Mouse (Mus musculus) thymus, adult 2 months (tissue): ENCODE measurements around the gene Cdh23.

Experiments
- CTCF ChIP-seq: fragments of 200-500 bp; IDR thresholded peaks from 2 replicates; pipeline ENCODE4 v1.5.1; 2012; ENCODE audit warnings: mild to moderate bottlenecking, control low read depth, low read length, moderate library complexity, borderline replicate concordance; ENCODE audit not compliant: control insufficient read depth, poor library complexity, insufficient read depth; ENCODE audit errors: extremely low read depth
- POLR2A ChIP-seq: fragments of 200-500 bp; IDR thresholded peaks from 2 replicates; pipeline ENCODE4 v1.6.1; 2012; ENCODE audit warnings: mild to moderate bottlenecking, low read length, control low read depth, moderate library complexity; ENCODE audit not compliant: control insufficient read depth, poor library complexity, insufficient read depth; ENCODE audit errors: extremely low read depth

DNA sequence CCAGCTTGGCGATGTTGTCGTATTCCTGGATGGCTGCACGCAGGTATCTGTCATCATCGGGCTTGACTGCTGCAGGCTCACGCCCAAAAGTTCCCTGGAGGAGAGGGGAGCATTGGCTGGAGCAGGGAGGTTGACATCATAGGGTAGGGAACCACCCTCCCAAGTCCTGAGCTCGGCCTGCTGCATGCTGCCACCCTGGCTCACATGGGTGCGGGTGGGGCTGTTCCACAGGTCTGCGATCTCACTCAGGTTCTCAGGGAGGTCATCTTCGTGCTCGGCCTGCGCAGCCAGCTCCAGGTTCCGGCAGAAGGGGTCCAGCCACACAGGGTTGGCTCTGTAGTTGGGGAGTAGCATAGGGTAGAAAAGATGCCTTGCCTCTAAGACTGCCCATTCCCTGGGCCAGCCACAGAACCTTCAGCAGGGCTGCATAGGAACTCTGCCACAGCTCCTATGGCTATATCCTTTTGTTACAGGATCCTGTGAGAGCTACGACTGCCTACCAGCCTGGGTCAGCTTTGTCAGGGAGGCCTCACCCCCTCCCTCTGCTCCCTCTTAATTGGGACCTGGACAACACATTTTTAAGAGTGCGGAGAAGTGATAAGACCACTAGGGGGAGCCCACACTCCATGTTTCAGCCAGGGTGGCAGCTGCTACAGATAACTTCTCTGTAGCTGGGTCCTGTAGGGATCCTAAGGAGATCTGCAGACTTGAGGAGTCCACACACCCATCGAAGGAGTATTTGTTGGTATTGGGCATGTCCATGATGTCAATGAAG, 391.2 kb downstream of the Cdh23 start:
- no peak for TF ChIP-seq CTCF
- TF ChIP-seq POLR2A: no peak
